Mouse (Mus musculus) lung, embryonic 16.5 days (tissue): ENCODE results near the gene Adnp. TPM values are rescaled to one million over a fixed set of nuclear protein-coding genes. Genes with fewer than 3 reads are reported as not detected.
A peak's percentile ranks its signal among the peaks of the same experiment; 100 is the strongest.
"Not testable (repeated sequence)": the region's sequence is repeated elsewhere in the genome, so short reads cannot be mapped to it uniquely, and the experiment has no call there.

Experiments used
- ATAC-seq: fragments of 200-750 bp; cut with Nextera tagmentation; 2 replicates; pipeline ENCODE4 v1.8.0; 2017; ENCODE audit warnings: low read depth, mild to moderate bottlenecking, moderate library complexity
- H3K27ac ChIP-seq: fragments of 300-500 bp; sonication (generic); 2 replicates; pipeline ENCODE4 v1.5.1; 2014; ENCODE audit warnings: mild to moderate bottlenecking, control low read depth, low read length
- H3K27me3 ChIP-seq: fragments of 300-500 bp; sonication (generic); 2 replicates; pipeline ENCODE4 v1.6.1; 2014; ENCODE audit warnings: low read depth, low read length, mixed read lengths; ENCODE audit not compliant: control insufficient read depth, insufficient read depth
- H3K36me3 ChIP-seq: fragments of 300-500 bp; sonication (generic); 2 replicates; pipeline ENCODE4 v1.6.1; 2014; ENCODE audit warnings: low read length; ENCODE audit not compliant: control insufficient read depth, insufficient read depth
- H3K4me1 ChIP-seq: fragments of 300-500 bp; sonication (generic); replicated peaks from 2 replicates; pipeline ENCODE4 v1.6.1; 2014; ENCODE audit warnings: low read length, mixed read lengths; ENCODE audit not compliant: control insufficient read depth, insufficient read depth
- H3K4me2 ChIP-seq: fragments of 300-500 bp; sonication (generic); 2 replicates; pipeline ENCODE4 v1.6.1; 2014; ENCODE audit warnings: low read depth, low read length, control low read depth
- H3K4me3 ChIP-seq: fragments of 300-500 bp; sonication (generic); 2 replicates; pipeline ENCODE4 v1.5.1; 2014; ENCODE audit warnings: mild to moderate bottlenecking, low read length, control low read depth
- H3K9ac ChIP-seq: fragments of 300-500 bp; sonication (generic); 2 replicates; pipeline ENCODE4 v1.6.1; 2014; ENCODE audit warnings: low read length, control low read depth
- H3K9me3 ChIP-seq: fragments of 300-500 bp; sonication (generic); 2 replicates; pipeline ENCODE4 v1.6.1; 2016; ENCODE audit warnings: low read length; ENCODE audit not compliant: control insufficient read depth
- WGBS: fragments of 180-500 bp; shearing (Covaris S2); extraction: QIAGEN DNeasy Blood & Tissue Kit; methylation state at CpG from one replicate; pipeline ENCODE4 v1.1.7; 2014; 5-methylcytosine and 5-hydroxymethylcytosine counted together
- polyA plus RNA-seq: library from polyadenylated mRNA; unstranded; fragments of >200 nt; fragmentation: Nextera tagmentation; extraction: Ambion mirVana; gene quantifications from 2 replicates; pipeline ENCODE4 v1.2.1, GENCODE M21; 2015

Adnp gene
- polyA plus RNA-seq, 1 experiment from 2014 or later: 1.3 TPM

- 3% methylated on average over 11 of the region's 11 CpGs for WGBS
Measured at GRCm38 (mm10) chr2:168161514-168161971, 45.4 kb downstream of the Adnp start.

GRCm38 (mm10) chr2:168160370-168160930, 46.5 kb downstream of the Adnp start:
- Histone ChIP-seq H3K36me3 (no peaks in the 10 kb centered on the region), H3K4me2 (no peak overlapping the region), H3K9ac (no peak overlapping the region), H3K27ac (no peak overlapping the region), H3K4me3 (no peak overlapping the region), H3K9me3 (no peaks in the 10 kb centered on the region), H3K4me1 (peaks cover 27% of the 10 kb centered on the region), H3K27me3 (no peaks in the 10 kb centered on the region)
- 73% methylated on average over 9 of the region's 9 CpGs for WGBS
- ATAC-seq: no peak

More at GRCm38 (mm10) chr2:168161514-168161971, 45.4 kb downstream of the Adnp start:
- Histone ChIP-seq H3K4me2 (peak overlapping the region; percentile 62), H3K27ac (peak overlapping the region; percentile 92), H3K9ac (peak overlapping the region; percentile 65), H3K27me3 (no peaks in the 10 kb centered on the region), H3K4me3 (peak overlapping the region; percentile 45), H3K36me3 (no peaks in the 10 kb centered on the region), H3K9me3 (no peaks in the 10 kb centered on the region), H3K4me1 (peaks cover 27% of the 10 kb centered on the region)
- ATAC-seq: peak; percentile 67

- H3K9me3 ChIP-seq: no peaks in the 10 kb centered on the region
- 5% methylated on average over 24 of the region's 25 CpGs for whole genome bisulfite sequencing
- H3K4me1 ChIP-seq: peaks cover 35% of the 10 kb centered on the region
- peak overlapping the region; percentile 62 for H3K4me2 ChIP-seq
- H3K4me3 ChIP-seq: peak overlapping the region; percentile 32
- peak; percentile 37; the same call in 1 of the 2 replicates for ATAC-seq
- H3K27ac ChIP-seq: peak overlapping the region; percentile 82
- H3K9ac ChIP-seq: peak overlapping the region; percentile 63
- H3K36me3 ChIP-seq: no peaks in the 10 kb centered on the region
- no peaks in the 10 kb centered on the region for H3K27me3 ChIP-seq
Measured at GRCm38 (mm10) chr2:168158911-168159711, 47.8 kb downstream of the Adnp start.

DNA sequence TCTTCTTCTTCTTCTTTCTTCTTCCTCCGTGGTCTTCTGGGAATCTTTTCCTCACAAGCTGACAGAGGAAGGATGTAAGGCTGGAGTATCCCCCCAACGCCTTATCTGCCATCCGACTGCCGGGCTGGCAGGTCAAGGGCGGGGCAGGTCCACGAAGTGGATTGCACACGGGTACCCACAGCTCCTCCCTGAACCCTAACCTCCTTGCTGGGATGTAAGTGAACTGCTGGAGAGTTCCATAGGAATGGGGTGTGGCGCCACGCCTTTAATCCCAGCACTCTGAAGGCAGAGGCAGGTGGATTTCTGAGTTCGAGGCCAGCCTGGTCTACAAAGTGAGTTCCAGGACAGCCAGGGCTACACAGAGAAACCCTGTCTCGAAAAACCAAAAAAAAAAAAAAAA, 48.9 kb downstream of the Adnp start:
- not testable (repeated sequence) for H3K4me2 ChIP-seq, ATAC-seq, H3K27ac ChIP-seq, H3K36me3 ChIP-seq, H3K4me3 ChIP-seq, H3K9me3 ChIP-seq, H3K9ac ChIP-seq, H3K27me3 ChIP-seq
- H3K4me1 ChIP-seq: peaks cover 36% of the 10 kb centered on the region
- WGBS: 39% methylated on average over 9 of the region's 11 CpGs

- H3K4me2 ChIP-seq: no peak overlapping the region
- no peak overlapping the region for H3K4me3 ChIP-seq
- H3K9me3 ChIP-seq: no peaks in the 10 kb centered on the region
- no peak for ATAC-seq
- H3K9ac ChIP-seq: no peak overlapping the region
- H3K36me3 ChIP-seq: no peaks in the 10 kb centered on the region
- 53% methylated on average over 14 of the region's 14 CpGs for WGBS
- no peaks in the 10 kb centered on the region for H3K27me3 ChIP-seq
- H3K27ac ChIP-seq: 0 out of 2 replicates have a peak overlapping the region, but pooled peaks have one; percentile 3
- peaks cover 26% of the 10 kb centered on the region for H3K4me1 ChIP-seq
Measured at GRCm38 (mm10) chr2:168156361-168156760, 50.6 kb downstream of the Adnp start.

GRCm38 (mm10) chr2:168155666-168156065, 51.2 kb downstream of the Adnp start:
- 94% methylated on average over 7 of the region's 7 CpGs for WGBS
- Histone ChIP-seq H3K4me2 (no peak overlapping the region), H3K4me3 (no peak overlapping the region), H3K9me3 (no peaks in the 10 kb centered on the region), H3K9ac (no peak overlapping the region), H3K4me1 (peaks cover 26% of the 10 kb centered on the region), H3K36me3 (no peaks in the 10 kb centered on the region), H3K27ac (no peak overlapping the region), H3K27me3 (no peaks in the 10 kb centered on the region)
- no peak for ATAC-seq

- Histone ChIP-seq H3K36me3 (no peaks in the 10 kb centered on the region), H3K4me1 (peaks cover 19% of the 10 kb centered on the region), H3K4me2 (peak overlapping the region; percentile 47), H3K9me3 (no peaks in the 10 kb centered on the region), H3K4me3 (peak overlapping the region; percentile 15; the same call in 1 of the 2 replicates), H3K27ac (peak overlapping the region; percentile 51), H3K27me3 (no peaks in the 10 kb centered on the region), H3K9ac (peak overlapping the region; percentile 40)
- ATAC-seq: peak; percentile 96
- 16% methylated on average over 14 of the region's 14 CpGs for WGBS
Measured at GRCm38 (mm10) chr2:168154090-168154881, 52.6 kb downstream of the Adnp start.

- Histone ChIP-seq H3K36me3 (no peaks in the 10 kb centered on the region), H3K4me3 (no peak overlapping the region), H3K27me3 (no peaks in the 10 kb centered on the region), H3K27ac (no peak overlapping the region), H3K4me1 (peaks cover 2% of the 10 kb centered on the region; the same call in 1 of the 2 replicates), H3K9ac (no peak overlapping the region), H3K9me3 (no peaks in the 10 kb centered on the region), H3K4me2 (no peak overlapping the region)
- 90% methylated on average over 8 of the region's 8 CpGs for WGBS
- ATAC-seq: no peak
Measured at GRCm38 (mm10) chr2:168149241-168149640, 57.7 kb downstream of the Adnp start.
